Mouse (Mus musculus): ENCODE data around the gene Arl4d. TPM values are rescaled to one million over a fixed set of nuclear protein-coding genes. Genes with fewer than 3 reads are reported as not detected.
A peak's percentile ranks its signal among the peaks of the same experiment; 100 is the strongest.
"Not testable (repeated sequence)": the region's sequence is repeated elsewhere in the genome, so short reads cannot be mapped to it uniquely, and the experiment has no call there.

The Arl4d gene
- polyA plus RNA-seq, 1 experiment from 2014 or later: 3.3 TPM

- peak; percentile 87 for DNase-seq (ENCODE audit: low spot score)
- H3K9me3 ChIP-seq; H3K27me3 ChIP-seq (replicated peaks; ENCODE audit: low read depth, poor library complexity, severe bottlenecking); H3K36me3 ChIP-seq (replicated peaks); H3K4me1 ChIP-seq: not testable (repeated sequence)
- Histone ChIP-seq H3K27ac (replicated peaks) (peak overlapping the region; percentile 97), H3K4me3 (peak overlapping the region; percentile 48)
- WGBS: under 1% methylated on average over 39 of the region's 40 CpGs
These were observed 7.2 kb upstream of the Arl4d start for GRCm38 (mm10) chr11:101657886-101658750.

- Histone ChIP-seq H3K27ac (replicated peaks) (no peak overlapping the region), H3K4me1 (peaks cover 7% of the 10 kb centered on the region), H3K27me3 (replicated peaks; ENCODE audit: low read depth, poor library complexity, severe bottlenecking) (no peaks in the 10 kb centered on the region), H3K9me3 (no peaks in the 10 kb centered on the region), H3K4me3 (no peak overlapping the region), H3K36me3 (replicated peaks) (no peaks in the 10 kb centered on the region)
- DNase-seq (ENCODE audit: low spot score): peak; percentile 72
- 36% methylated on average over 10 of the region's 10 CpGs for WGBS
These were observed 6.4 kb upstream of the Arl4d start for GRCm38 (mm10) chr11:101658751-101659558.

GRCm38 (mm10) chr11:101661191-101661590 lies 4.2 kb upstream of the Arl4d start:
- Histone ChIP-seq H3K27me3 (replicated peaks; ENCODE audit: low read depth, poor library complexity, severe bottlenecking) (peaks cover 1% of the 10 kb centered on the region), H3K4me1 (peaks cover 19% of the 10 kb centered on the region), H3K4me3 (no peak overlapping the region), H3K27ac (replicated peaks) (no peak overlapping the region), H3K36me3 (replicated peaks) (no peaks in the 10 kb centered on the region), H3K9me3 (no peaks in the 10 kb centered on the region)
- no peak for DNase-seq (ENCODE audit: low spot score)
- 82% methylated on average over 7 of the region's 7 CpGs for WGBS

- Histone ChIP-seq H3K27me3 (replicated peaks; ENCODE audit: low read depth, poor library complexity, severe bottlenecking) (peaks cover 7% of the 10 kb centered on the region), H3K36me3 (replicated peaks) (no peaks in the 10 kb centered on the region), H3K27ac (replicated peaks) (no peak overlapping the region), H3K4me3 (no peak overlapping the region), H3K4me1 (peaks cover 23% of the 10 kb centered on the region), H3K9me3 (no peaks in the 10 kb centered on the region)
- no peak for DNase-seq (ENCODE audit: low spot score)
- 75% methylated on average over 5 of the region's 5 CpGs for WGBS
These were observed 3.6 kb upstream of the Arl4d start for GRCm38 (mm10) chr11:101661786-101662185.

- peaks cover 29% of the 10 kb centered on the region for H3K4me1 ChIP-seq
- H3K4me3 ChIP-seq: no peak overlapping the region
- no peaks in the 10 kb centered on the region for H3K36me3 ChIP-seq (replicated peaks)
- no peak for DNase-seq (ENCODE audit: low spot score)
- H3K9me3 ChIP-seq: no peaks in the 10 kb centered on the region
- no peak overlapping the region for H3K27ac ChIP-seq (replicated peaks)
- peaks cover 13% of the 10 kb centered on the region for H3K27me3 ChIP-seq (replicated peaks; ENCODE audit: low read depth, poor library complexity, severe bottlenecking)
- WGBS: 66% methylated on average over 11 of the region's 11 CpGs
These were observed 1.9 kb upstream of the Arl4d start for GRCm38 (mm10) chr11:101663229-101664027.

GRCm38 (mm10) chr11:101665636-101665992 lies 273 bp downstream of the Arl4d start:
- H3K9me3 ChIP-seq: no peaks in the 10 kb centered on the region
- H3K4me1 ChIP-seq: peaks cover 45% of the 10 kb centered on the region
- 1% methylated on average over 24 of the region's 24 CpGs for WGBS
- no peak for DNase-seq (ENCODE audit: low spot score)
- peak overlapping the region; percentile 71 for H3K4me3 ChIP-seq
- no peaks in the 10 kb centered on the region for H3K36me3 ChIP-seq (replicated peaks)
- H3K27ac ChIP-seq (replicated peaks): peak overlapping the region; percentile 83
- peaks cover 13% of the 10 kb centered on the region for H3K27me3 ChIP-seq (replicated peaks; ENCODE audit: low read depth, poor library complexity, severe bottlenecking)

- no peak overlapping the region; the same call in 1 of the 2 replicates for H3K27ac ChIP-seq (replicated peaks)
- WGBS: 81% methylated on average over 28 of the region's 28 CpGs
These were observed 1.4 kb downstream of the Arl4d start for GRCm38 (mm10) chr11:101666626-101667345.

GRCm38 (mm10) chr11:101667871-101668532 lies 2.7 kb downstream of the Arl4d start:
- peaks cover 47% of the 10 kb centered on the region for H3K4me1 ChIP-seq
- H3K4me3 ChIP-seq: no peak overlapping the region; the same call in 1 of the 2 replicates
- peaks cover 13% of the 10 kb centered on the region for H3K27me3 ChIP-seq (replicated peaks; ENCODE audit: low read depth, poor library complexity, severe bottlenecking)
- no peak overlapping the region; the same call in 1 of the 2 replicates for H3K27ac ChIP-seq (replicated peaks)
- no peak for DNase-seq (ENCODE audit: low spot score)
- H3K9me3 ChIP-seq: no peaks in the 10 kb centered on the region
- no peaks in the 10 kb centered on the region for H3K36me3 ChIP-seq (replicated peaks)
- whole genome bisulfite sequencing: 78% methylated on average over 14 of the region's 14 CpGs

More at GRCm38 (mm10) chr11:101666626-101667345, 1.4 kb downstream of the Arl4d start:
- H3K4me1 ChIP-seq: peaks cover 45% of the 10 kb centered on the region
- no peak for DNase-seq (ENCODE audit: low spot score)
- H3K4me3 ChIP-seq: peak overlapping the region; percentile 36
- peaks cover 13% of the 10 kb centered on the region for H3K27me3 ChIP-seq (replicated peaks; ENCODE audit: low read depth, poor library complexity, severe bottlenecking)
- H3K9me3 ChIP-seq: no peaks in the 10 kb centered on the region
- no peaks in the 10 kb centered on the region for H3K36me3 ChIP-seq (replicated peaks)

GRCm38 (mm10) chr11:101668546-101669261 lies 3.4 kb downstream of the Arl4d start:
- H3K4me3 ChIP-seq: no peak overlapping the region; the same call in 1 of the 2 replicates
- H3K27me3 ChIP-seq (replicated peaks; ENCODE audit: low read depth, poor library complexity, severe bottlenecking): peaks cover 13% of the 10 kb centered on the region
- no peak overlapping the region; the same call in none of the 2 replicates for H3K27ac ChIP-seq (replicated peaks)
- WGBS: 55% methylated on average over 13 of the region's 13 CpGs
- no peaks in the 10 kb centered on the region for H3K9me3 ChIP-seq
- peaks cover 54% of the 10 kb centered on the region for H3K4me1 ChIP-seq
- H3K36me3 ChIP-seq (replicated peaks): no peaks in the 10 kb centered on the region
- no peak for DNase-seq (ENCODE audit: low spot score)

- peaks cover 49% of the 10 kb centered on the region for H3K4me1 ChIP-seq
- no peaks in the 10 kb centered on the region for H3K36me3 ChIP-seq (replicated peaks)
- H3K27me3 ChIP-seq (replicated peaks; ENCODE audit: low read depth, poor library complexity, severe bottlenecking): peaks cover 13% of the 10 kb centered on the region
- WGBS: 82% methylated on average over 1 of the region's 1 CpGs
- H3K9me3 ChIP-seq: no peaks in the 10 kb centered on the region
- DNase-seq (ENCODE audit: low spot score): no peak
- H3K27ac ChIP-seq (replicated peaks): no peak overlapping the region
- no peak overlapping the region for H3K4me3 ChIP-seq
These were observed 5.0 kb downstream of the Arl4d start for GRCm38 (mm10) chr11:101670334-101670733.

GRCm38 (mm10) chr11:101671255-101671654 lies 5.9 kb downstream of the Arl4d start:
- H3K4me1 ChIP-seq: peaks cover 44% of the 10 kb centered on the region
- H3K36me3 ChIP-seq (replicated peaks): no peaks in the 10 kb centered on the region
- no peak overlapping the region for H3K4me3 ChIP-seq
- peaks cover 11% of the 10 kb centered on the region for H3K27me3 ChIP-seq (replicated peaks; ENCODE audit: low read depth, poor library complexity, severe bottlenecking)
- DNase-seq (ENCODE audit: low spot score): no peak
- no peaks in the 10 kb centered on the region for H3K9me3 ChIP-seq
- H3K27ac ChIP-seq (replicated peaks): no peak overlapping the region
- 89% methylated on average over 4 of the region's 4 CpGs for WGBS

All from embryonic facial prominence, embryonic 10.5 days (tissue).